Mouse (Mus musculus): ENCODE data around the gene Cldn2. TPM values are rescaled to one million over a fixed set of nuclear protein-coding genes. Genes with fewer than 3 reads are reported as not detected.
"Not testable (repeated sequence)": the region's sequence is repeated elsewhere in the genome, so short reads cannot be mapped to it uniquely, and the experiment has no call there.

Cldn2 gene
- 0.24 and 0.90 TPM in 2 replicates for total RNA-seq (2014; fragmentation: Nextera tagmentation)
- total RNA-seq (2017): 0.11 TPM in 1 of 2 replicates, not detected in the other
- 0.30 and 0.35 TPM in 2 replicates for polyA plus RNA-seq (2012)

DNA sequence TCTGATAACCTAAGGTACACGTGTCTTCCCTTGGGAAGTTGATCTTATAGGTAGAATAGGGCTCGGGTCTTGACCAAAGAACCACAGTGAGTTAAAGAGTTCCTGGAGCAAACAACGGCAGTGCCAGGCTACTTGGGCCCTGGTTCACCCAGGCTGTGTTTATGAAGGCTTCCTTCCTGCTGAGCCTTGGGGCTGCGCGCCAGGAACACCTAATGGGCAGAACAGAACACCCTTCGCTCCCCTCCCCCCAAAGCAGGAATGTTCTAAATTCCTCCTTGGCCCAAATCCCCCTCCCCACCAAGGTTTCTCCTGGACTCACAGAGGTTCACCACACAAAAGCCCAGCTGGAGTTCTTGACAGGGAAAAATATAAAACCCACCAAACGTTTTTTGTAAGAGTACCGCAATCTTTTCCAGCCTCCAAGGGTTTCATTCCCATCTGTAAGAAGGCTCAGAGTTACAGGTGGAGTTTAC is at the start of gene Cldn2:
Gene Cldn2, plus strand, starts transcription at position 423 of the 473 bp plus-strand sequence.
- no peak for DNase-seq (ENCODE audit: low spot score)
- H3K27me3 ChIP-seq (ENCODE audit: insufficient read depth, low read length): no peaks in the 10 kb centered on the region

DNA sequence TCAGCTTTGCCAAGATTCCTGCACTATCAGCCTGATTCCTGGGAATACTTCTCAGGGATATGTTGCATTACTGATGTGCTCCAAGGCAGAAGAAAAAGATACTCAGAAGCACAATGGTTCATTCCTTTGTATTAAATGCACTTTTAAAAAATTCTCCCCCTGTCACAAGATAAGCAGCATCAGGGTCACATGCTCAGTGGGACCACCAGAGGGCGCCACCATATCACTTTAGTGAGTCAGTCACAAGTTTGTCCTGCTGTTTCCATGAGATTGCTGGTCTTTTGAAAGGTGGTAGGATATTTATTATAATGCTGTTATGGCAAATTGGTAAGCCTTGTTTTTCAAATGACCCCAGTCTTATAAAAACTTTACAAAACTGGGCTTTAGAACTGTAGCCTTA is 48.8 kb upstream of the Cldn2 start:
- Histone ChIP-seq H3K27me3 (ENCODE audit: insufficient read depth, low read length) (no peaks in the 10 kb centered on the region), H3K36me3 (replicated peaks) (peaks cover 23% of the 10 kb centered on the region), H3K4me1 (ENCODE audit: insufficient read depth, low read depth, low read length) (no peaks in the 10 kb centered on the region), H3K4me3 (ENCODE audit: low read depth, low read length) (no peak overlapping the region), H3K9me3 (replicated peaks) (no peaks in the 10 kb centered on the region)
- TF ChIP-seq TAL1 (conservative IDR thresholded peaks at IDR 0.05; ENCODE audit: low read depth, low read length): no peak
- no peak for TF ChIP-seq POLR2AphosphoS5 (IDR thresholded peaks at IDR 0.05; ENCODE audit: insufficient replicate concordance, low read depth, low read length)
- peak; percentile 31 for TF ChIP-seq CTCF (IDR thresholded peaks at IDR 0.05; ENCODE audit: low read depth, low read length)
- TF ChIP-seq GATA2 (IDR thresholded peaks at IDR 0.05; ENCODE audit: borderline replicate concordance, low read depth, low read length): no peak
- no peak for TF ChIP-seq GATA1 (IDR thresholded peaks at IDR 0.05; ENCODE audit: borderline replicate concordance, low read length)
- DNase-seq (ENCODE audit: low spot score) (peak; percentile 2), ATAC-seq (ENCODE audit: extremely low read depth, insufficient number of reproducible peaks, low FRiP score, poor library complexity, severe bottlenecking) (no peak)

More for the DNA sequence above, at the start of gene Cldn2:
- ATAC-seq (ENCODE audit: extremely low read depth, insufficient number of reproducible peaks, low FRiP score, poor library complexity, severe bottlenecking): no peak
- Histone ChIP-seq H3K36me3 (replicated peaks) (no peaks in the 10 kb centered on the region), H3K4me3 (ENCODE audit: low read depth, low read length) (no peak within 1 kb of the TSS), H3K4me1 (ENCODE audit: insufficient read depth, low read depth, low read length) (peaks cover 33% of the 10 kb centered on the region), H3K9me3 (replicated peaks) (no peaks in the 10 kb centered on the region)
- no peak for TF ChIP-seq GATA2 (IDR thresholded peaks at IDR 0.05; ENCODE audit: borderline replicate concordance, low read depth, low read length)
- TF ChIP-seq CTCF (IDR thresholded peaks at IDR 0.05; ENCODE audit: low read depth, low read length): no peak
- no peak for TF ChIP-seq POLR2AphosphoS5 (IDR thresholded peaks at IDR 0.05; ENCODE audit: insufficient replicate concordance, low read depth, low read length)
- no peak for TF ChIP-seq TAL1 (conservative IDR thresholded peaks at IDR 0.05; ENCODE audit: low read depth, low read length)
- TF ChIP-seq GATA1 (IDR thresholded peaks at IDR 0.05; ENCODE audit: borderline replicate concordance, low read length): no peak

DNA sequence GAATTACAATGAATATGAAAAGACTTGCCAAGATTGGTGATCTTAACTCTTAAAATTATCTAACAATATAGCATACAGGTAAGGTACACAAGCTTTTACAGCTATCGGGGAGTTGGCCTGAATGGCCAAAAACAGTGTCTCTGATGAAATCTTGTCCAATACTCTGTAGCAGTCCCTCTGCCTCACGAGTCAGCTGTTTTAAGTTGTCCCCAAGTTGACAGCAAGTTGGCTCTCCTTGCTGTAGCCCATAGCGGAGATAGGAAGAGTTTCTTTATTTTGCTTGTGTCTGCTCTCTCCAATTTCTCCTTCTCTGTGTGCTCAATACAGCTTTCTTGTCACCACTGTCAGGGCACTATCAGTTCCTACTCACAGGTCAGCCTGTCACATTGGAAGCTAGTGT is 42.0 kb upstream of the Cldn2 start:
- ATAC-seq (ENCODE audit: extremely low read depth, insufficient number of reproducible peaks, low FRiP score, poor library complexity, severe bottlenecking); H3K36me3 ChIP-seq (replicated peaks); H3K4me1 ChIP-seq (ENCODE audit: insufficient read depth, low read depth, low read length); DNase-seq (ENCODE audit: low spot score); H3K27me3 ChIP-seq (ENCODE audit: insufficient read depth, low read length); H3K9me3 ChIP-seq (replicated peaks); H3K4me3 ChIP-seq (ENCODE audit: low read depth, low read length): not testable (repeated sequence)

GRCm38 (mm10) chrX:139762546-139762945 is 38.1 kb upstream of the Cldn2 start:
- Histone ChIP-seq H3K4me3 (ENCODE audit: low read depth, low read length) (no peak overlapping the region), H3K4me1 (ENCODE audit: insufficient read depth, low read depth, low read length) (no peaks in the 10 kb centered on the region), H3K27me3 (ENCODE audit: insufficient read depth, low read length) (no peaks in the 10 kb centered on the region), H3K36me3 (replicated peaks) (no peaks in the 10 kb centered on the region), H3K9me3 (replicated peaks) (no peaks in the 10 kb centered on the region)
- no peak for DNase-seq (ENCODE audit: low spot score)
- ATAC-seq (ENCODE audit: extremely low read depth, insufficient number of reproducible peaks, low FRiP score, poor library complexity, severe bottlenecking): no peak
- TF ChIP-seq GATA1 (IDR thresholded peaks at IDR 0.05; ENCODE audit: borderline replicate concordance, low read length) (no peak), CTCF (IDR thresholded peaks at IDR 0.05; ENCODE audit: low read depth, low read length) (0 out of 2 replicates have a peak, but pooled peaks have one; percentile 12)

- Histone ChIP-seq H3K27me3 (ENCODE audit: insufficient read depth, low read length) (no peaks in the 10 kb centered on the region), H3K36me3 (replicated peaks) (no peaks in the 10 kb centered on the region), H3K4me3 (ENCODE audit: low read depth, low read length) (no peak overlapping the region), H3K9me3 (replicated peaks) (no peaks in the 10 kb centered on the region), H3K4me1 (ENCODE audit: insufficient read depth, low read depth, low read length) (peaks cover 11% of the 10 kb centered on the region)
- DNase-seq (ENCODE audit: low spot score): no peak
- TF ChIP-seq CTCF (IDR thresholded peaks at IDR 0.05; ENCODE audit: low read depth, low read length) (no peak), POLR2AphosphoS5 (IDR thresholded peaks at IDR 0.05; ENCODE audit: insufficient replicate concordance, low read depth, low read length) (no peak), GATA1 (IDR thresholded peaks at IDR 0.05; ENCODE audit: borderline replicate concordance, low read length) (no peak), TAL1 (conservative IDR thresholded peaks at IDR 0.05; ENCODE audit: low read depth, low read length) (no peak), GATA2 (IDR thresholded peaks at IDR 0.05; ENCODE audit: borderline replicate concordance, low read depth, low read length) (no peak)
- no peak for ATAC-seq (ENCODE audit: extremely low read depth, insufficient number of reproducible peaks, low FRiP score, poor library complexity, severe bottlenecking)
Observed at GRCm38 (mm10) chrX:139769975-139770637, 30.5 kb upstream of the Cldn2 start.

GRCm38 (mm10) chrX:139774309-139775083 is 26.1 kb upstream of the Cldn2 start:
- H3K27me3 ChIP-seq (ENCODE audit: insufficient read depth, low read length): no peaks in the 10 kb centered on the region
- ATAC-seq (ENCODE audit: extremely low read depth, insufficient number of reproducible peaks, low FRiP score, poor library complexity, severe bottlenecking): peak; percentile 58

More at GRCm38 (mm10) chrX:139774309-139775083, 26.1 kb upstream of the Cldn2 start:
- H3K9me3 ChIP-seq (replicated peaks): no peaks in the 10 kb centered on the region
- peaks cover 43% of the 10 kb centered on the region for H3K4me1 ChIP-seq (ENCODE audit: insufficient read depth, low read depth, low read length)
- TF ChIP-seq POLR2AphosphoS5 (IDR thresholded peaks at IDR 0.05; ENCODE audit: insufficient replicate concordance, low read depth, low read length) (no peak), TAL1 (conservative IDR thresholded peaks at IDR 0.05; ENCODE audit: low read depth, low read length) (no peak), GATA2 (IDR thresholded peaks at IDR 0.05; ENCODE audit: borderline replicate concordance, low read depth, low read length) (no peak), GATA1 (IDR thresholded peaks at IDR 0.05; ENCODE audit: borderline replicate concordance, low read length) (no peak), CTCF (IDR thresholded peaks at IDR 0.05; ENCODE audit: low read depth, low read length) (peak; percentile 35; the same call in 1 of the 2 replicates)
- no peak for DNase-seq (ENCODE audit: low spot score)
- no peaks in the 10 kb centered on the region for H3K36me3 ChIP-seq (replicated peaks)
- peak overlapping the region; percentile 21; the same call in 1 of the 2 replicates for H3K4me3 ChIP-seq (ENCODE audit: low read depth, low read length)

Data from G1E (cell line).